Mouse (Mus musculus): ENCODE results near the gene Muc5ac. TPM values are rescaled to one million over a fixed set of nuclear protein-coding genes. Genes with fewer than 3 reads are reported as not detected.
"Not testable (repeated sequence)": the region's sequence is repeated elsewhere in the genome, so short reads cannot be mapped to it uniquely, and the experiment has no call there.

Gene Muc5ac
- total RNA-seq (2021) = not detected

DNA sequence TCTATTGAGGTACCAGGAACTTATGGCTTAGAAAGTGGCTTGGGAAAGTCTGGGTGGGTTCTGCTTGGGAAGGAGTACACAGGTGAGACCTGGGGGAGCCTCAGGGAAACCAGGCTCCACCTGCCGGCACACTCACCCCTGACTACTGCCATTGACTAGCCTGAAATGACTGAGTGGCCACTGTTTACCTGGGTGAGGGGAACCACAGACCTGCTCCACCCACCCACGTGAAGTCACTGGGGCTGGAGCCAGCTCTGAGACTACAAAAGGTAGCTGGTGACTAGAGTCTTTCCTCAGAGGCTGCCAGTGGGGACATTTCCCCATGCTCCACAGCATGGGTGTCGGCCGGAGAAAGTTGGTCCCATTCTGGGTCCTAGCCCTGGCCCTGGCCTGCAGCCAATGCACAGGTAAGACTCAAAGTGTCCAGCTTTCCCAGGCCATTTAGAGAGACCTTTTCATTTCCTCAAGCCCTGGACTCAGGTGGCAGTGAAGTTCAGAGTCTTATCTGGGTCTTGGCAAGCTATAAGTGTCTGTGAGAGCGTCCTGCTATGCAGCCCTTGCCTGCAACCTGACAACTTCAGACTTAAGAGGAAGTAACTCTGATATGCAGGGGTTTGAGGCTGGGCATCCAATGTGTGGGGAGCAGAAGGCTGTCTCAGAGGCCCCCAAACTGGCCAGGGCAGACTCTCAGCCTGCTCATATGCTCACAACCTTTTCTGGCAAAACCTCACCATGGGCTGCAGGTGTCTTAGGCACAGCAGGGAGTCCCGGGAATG, at the start of gene Muc5ac:
Gene Muc5ac, plus strand, starts transcription at position 296 of the 776 bp plus-strand sequence.
- intact Hi-C loops (cut with DNase I) = no loop called here
- DNase-seq = no peak

GRCm38 (mm10) chr7:141747451-141748100, 41.2 kb upstream of the Muc5ac start:
- intact Hi-C loops (cut with DNase I) = no loop called here
- no peak for DNase-seq

GRCm38 (mm10) chr7:141752513-141752912, 36.3 kb upstream of the Muc5ac start:
- intact Hi-C loops (cut with DNase I) = no loop called here
- no peak for DNase-seq

GRCm38 (mm10) chr7:141755831-141756230, 32.9 kb upstream of the Muc5ac start:
- DNase-seq = peak; percentile 52 to 60
- intact Hi-C loops (cut with DNase I) = loop anchor here (1.0 kb wide), 1 partner anchor 169 kb away; no protein-coding TSS in a partner anchor

DNA sequence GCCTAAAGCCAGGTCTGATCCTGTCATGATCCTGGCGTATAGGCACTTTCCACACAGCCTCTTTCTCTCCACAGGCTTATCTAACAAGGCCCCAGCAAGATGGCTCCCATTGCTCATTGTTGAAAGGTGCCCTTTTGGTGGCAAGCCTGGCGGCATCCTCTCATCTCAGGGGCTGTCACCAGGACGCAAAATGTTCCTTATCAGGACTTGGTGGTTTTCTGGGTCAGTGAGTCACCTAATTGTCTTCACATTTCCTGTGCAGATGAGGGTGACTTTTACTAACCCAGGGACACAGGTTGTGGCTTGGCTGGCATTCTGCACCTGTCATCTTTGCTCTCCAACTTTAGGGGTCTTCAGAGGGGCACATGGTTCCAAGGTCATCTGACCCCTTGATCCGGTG, 30.5 kb upstream of the Muc5ac start:
- intact Hi-C loops (cut with DNase I) = no loop called here
- DNase-seq = no peak

- DNase-seq = no peak
- intact Hi-C loops (cut with DNase I) = no loop called here
Observed at GRCm38 (mm10) chr7:141770521-141770920, 18.3 kb upstream of the Muc5ac start.

- peak in 1 of 2 experiments; percentile 3 for DNase-seq
- intact Hi-C loops (cut with DNase I) = no loop called here
Observed at GRCm38 (mm10) chr7:141770988-141771387, 17.8 kb upstream of the Muc5ac start.

DNA sequence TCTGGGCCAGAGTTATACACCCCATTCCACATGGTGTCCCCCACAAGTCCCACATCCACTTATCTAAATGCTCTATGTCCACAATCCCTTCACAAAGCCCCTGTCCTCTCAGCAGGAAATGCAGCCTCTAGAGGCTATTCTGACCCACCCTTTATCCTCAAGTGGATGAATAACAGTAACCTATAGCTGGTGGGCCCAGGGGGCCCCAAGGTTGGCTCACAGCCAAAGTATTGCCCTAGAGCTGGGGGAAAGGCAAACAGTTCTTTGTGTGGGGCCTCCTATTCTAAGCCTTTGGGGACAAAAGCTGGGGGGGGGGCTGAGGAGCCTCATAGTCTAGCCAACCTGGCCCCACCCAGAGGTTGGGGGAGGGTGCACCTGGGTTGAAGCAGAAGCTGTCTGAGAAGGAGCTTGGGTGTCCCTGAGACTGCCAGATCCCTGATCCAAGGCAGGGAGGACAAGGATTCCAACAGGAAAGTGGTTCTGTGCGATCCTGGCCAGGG, 16.7 kb upstream of the Muc5ac start:
- intact Hi-C loops (cut with DNase I) = no loop called here
- no peak for DNase-seq

GRCm38 (mm10) chr7:141774855-141775254, 13.9 kb upstream of the Muc5ac start:
- intact Hi-C loops (cut with DNase I) = no loop called here
- DNase-seq = no peak

- DNase-seq = no peak
- intact Hi-C loops (cut with DNase I) = no loop called here
Observed at GRCm38 (mm10) chr7:141776199-141776598, 12.6 kb upstream of the Muc5ac start.

DNA sequence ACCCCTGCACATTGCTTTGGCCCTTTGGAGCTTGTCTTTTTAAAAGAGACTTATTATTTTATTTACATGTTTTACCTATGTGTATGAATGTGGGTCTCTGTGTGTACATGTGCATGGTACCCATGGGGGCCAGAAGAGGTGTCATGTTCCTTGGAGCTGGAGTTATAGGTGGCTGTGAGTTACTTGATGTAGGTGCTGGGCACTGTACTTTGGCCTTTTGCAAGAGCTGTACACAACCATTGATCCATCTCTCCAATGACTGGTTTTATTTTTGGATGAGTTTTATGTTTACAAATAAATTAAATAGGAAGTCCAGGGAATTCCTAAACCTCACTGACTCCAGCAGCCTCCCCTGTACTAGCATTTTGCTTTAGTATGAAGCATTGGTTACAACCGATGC, 5.5 kb downstream of the Muc5ac start:
- DNase-seq = no peak
- intact Hi-C loops (cut with DNase I) = no loop called here

DNA sequence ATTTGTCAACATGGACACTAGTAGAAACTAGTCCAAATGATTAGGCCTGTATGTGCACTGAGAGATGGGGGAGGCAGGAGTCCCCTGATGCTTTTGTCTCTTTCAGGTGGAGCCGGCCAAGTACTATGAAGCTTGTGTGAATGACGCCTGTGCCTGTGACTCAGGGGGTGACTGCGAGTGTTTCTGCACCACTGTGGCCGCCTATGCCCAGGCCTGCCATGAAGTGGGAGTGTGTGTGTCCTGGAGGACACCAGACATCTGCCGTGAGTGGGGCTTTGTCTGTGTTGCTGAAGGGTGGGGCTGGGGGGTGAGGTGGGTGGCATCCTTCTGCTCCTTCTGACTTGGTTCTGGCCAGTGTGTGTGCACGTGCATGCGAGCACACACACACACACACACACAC, 14.4 kb downstream of the Muc5ac start:
- intact Hi-C loops (cut with DNase I) = no loop called here
- no peak for DNase-seq

DNA sequence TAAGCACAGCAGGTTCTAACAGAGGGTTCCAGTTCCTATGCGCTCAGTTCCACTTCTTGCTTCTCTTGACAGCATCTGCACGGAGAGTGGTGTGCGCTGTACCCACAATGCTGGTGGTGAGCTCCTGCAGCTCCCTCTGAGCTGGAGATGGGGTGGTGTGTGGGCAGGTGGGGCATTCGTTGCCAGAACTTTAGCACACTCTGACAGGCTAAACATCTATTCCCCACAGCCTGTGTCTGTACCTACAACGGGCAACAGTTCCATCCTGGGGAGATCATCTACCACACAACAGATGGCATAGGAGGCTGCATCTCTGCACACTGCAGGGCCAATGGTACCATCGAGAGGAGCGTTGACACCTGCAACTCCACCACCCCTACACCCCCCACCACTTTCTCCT, 16.6 kb downstream of the Muc5ac start:
- intact Hi-C loops (cut with DNase I) = no loop called here
- DNase-seq = no peak

DNA sequence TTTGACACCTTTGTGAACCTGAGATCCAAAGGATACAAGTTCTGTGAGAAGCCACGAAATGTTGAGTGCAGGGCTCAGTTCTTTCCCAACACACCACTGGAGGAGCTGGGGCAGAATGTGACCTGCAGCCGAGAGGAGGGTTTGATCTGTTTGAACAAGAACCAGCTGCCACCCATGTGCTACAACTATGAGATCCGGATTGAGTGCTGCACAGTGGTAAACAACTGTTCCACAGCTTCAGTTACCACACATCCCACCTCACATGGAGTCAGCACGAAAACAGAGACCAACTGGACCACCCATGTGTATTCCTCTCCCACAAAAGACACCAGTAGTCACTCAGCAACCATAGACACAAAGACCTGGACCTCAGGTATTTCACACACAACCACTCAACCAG, 19.1 kb downstream of the Muc5ac start:
- DNase-seq; intact Hi-C loops (cut with DNase I): not testable (repeated sequence)

DNA sequence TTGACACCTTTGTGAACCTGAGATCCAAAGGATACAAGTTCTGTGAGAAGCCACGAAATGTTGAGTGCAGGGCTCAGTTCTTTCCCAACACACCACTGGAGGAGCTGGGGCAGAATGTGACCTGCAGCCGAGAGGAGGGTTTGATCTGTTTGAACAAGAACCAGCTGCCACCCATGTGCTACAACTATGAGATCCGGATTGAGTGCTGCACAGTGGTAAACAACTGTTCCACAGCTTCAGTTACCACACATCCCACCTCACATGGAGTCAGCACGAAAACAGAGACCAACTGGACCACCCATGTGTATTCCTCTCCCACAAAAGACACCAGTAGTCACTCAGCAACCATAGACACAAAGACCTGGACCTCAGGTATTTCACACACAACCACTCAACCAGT, 21.2 kb downstream of the Muc5ac start:
- intact Hi-C loops (cut with DNase I); DNase-seq: not testable (repeated sequence)

GRCm38 (mm10) chr7:141813321-141813720, 24.5 kb downstream of the Muc5ac start:
- intact Hi-C loops (cut with DNase I) = no loop called here

DNA sequence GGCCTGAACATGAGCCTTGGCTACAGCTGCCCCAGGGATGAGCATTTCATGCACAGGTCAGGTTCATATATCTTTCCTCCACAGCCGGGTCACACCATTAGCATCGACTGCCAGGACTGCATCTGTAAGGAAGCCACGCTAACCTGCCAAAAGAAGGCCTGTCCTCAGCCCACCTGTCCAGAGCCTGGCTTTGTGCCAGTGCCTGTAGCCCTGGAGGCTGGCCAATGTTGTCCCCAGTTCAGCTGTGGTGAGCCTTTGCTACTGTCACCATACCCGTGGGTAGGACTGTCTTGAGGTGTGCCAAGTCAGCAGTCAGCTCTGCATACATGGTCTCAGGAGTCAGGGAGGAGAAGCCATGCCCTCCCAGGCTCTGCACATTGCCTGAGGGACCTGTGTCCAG, 26.6 kb downstream of the Muc5ac start:
- DNase-seq = no peak
- intact Hi-C loops (cut with DNase I) = no loop called here

More at GRCm38 (mm10) chr7:141813321-141813720, 24.5 kb downstream of the Muc5ac start:
- no peak for DNase-seq

DNA sequence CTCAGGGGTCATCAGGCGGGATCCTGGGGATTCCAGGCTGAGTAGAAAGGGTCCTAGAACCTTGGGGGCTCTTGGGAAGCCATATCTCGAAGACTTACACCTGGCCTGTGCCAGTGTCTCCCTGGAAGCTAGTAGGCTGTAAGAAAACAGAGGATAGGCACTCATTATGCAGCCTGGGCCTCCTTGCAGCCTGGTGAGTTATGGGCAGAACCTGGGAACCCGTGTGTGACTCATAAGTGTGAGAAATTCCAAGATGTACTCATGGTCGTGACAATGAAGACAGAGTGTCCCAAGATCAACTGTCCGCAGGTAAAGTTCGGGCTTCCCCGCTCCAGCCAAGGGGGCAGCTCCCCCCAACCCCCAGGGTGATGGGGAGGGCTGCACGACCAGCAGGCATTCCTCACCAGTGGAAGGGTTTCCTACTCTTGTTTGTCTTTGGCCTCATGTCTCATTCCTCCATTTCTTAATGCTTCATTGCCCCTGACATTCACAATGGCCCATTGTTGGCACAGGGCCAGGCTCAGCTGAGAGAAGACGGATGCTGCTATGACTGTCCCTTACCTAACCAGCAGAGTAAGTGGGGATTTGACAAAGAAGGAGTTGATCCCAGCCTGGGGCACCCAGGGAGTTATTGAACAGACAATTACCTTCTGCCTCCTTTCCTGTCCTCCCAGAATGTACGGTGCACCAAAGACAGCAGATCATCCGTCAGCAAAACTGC, 28.7 kb downstream of the Muc5ac start:
- intact Hi-C loops (cut with DNase I) = no loop called here
- DNase-seq = no peak

- intact Hi-C loops (cut with DNase I) = no loop called here
- DNase-seq = no peak
Observed at GRCm38 (mm10) chr7:141818267-141818666, 29.5 kb downstream of the Muc5ac start.

DNA sequence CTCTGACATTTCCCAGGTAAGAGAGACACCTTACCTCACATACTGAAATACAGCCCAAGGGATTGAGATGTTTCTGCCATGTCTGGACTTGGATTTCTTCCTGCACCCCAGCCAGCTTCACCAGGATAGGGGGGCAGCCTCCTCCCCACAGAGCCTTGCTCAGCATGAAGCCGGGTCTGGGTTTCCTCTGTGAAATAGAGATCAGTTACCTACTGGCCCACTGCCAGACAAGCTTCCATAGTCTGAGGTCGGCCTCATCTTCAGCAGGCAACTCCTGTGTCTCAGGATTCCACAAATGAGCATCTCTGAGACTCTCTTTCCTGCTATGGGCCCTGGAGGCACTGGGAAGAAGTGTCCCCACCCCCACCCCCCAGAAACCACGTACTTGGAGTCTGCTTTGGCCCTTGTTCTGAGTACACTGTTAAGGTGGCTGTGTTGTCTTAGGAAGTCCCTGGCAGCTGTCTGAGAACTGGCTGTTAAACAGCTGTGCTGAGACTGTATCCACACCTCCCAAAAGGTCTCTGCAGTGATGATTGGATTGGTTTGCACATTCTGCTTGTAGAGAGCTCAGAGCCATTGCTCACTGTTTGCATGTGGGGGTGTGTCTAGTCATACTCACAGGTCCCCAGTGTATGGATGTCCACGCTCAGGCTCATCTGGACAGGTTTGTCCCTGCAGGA, 34.0 kb downstream of the Muc5ac start:
- intact Hi-C loops (cut with DNase I) = no loop called here
- no peak for DNase-seq

DNA sequence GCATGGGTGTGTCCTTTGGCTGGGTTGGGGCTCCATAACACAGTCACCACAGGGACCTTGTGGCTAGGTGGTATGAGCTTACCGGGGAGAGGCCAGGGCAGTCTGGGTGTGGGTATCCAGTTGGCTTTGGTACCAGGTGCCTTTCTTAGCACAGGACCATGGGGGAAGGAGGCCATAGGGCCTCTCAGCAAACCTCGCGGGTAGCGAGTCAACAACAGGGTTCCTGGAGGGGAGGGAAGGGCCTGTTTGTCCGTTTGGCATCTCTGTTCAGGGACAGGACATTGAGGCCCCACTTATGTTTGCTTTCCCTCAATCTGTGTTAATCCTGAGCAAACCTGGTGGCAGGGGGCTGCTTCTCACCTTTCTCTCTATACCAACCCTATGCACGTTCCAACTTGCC, 34.9 kb downstream of the Muc5ac start:
- DNase-seq = no peak
- intact Hi-C loops (cut with DNase I) = no loop called here
